Mouse (Mus musculus) lung, postnatal 10 days (tissue): ENCODE measurements at regions not wholly inside any gene's neighbourhood (a gene's known extent, or its start where the extent isn't known, plus 50 kb on each side); places are given as distances from the start of the nearest gene placed in this dataset.

Experiments used
- DNase-seq: peaks from one replicate; pipeline ENCODE4 v3.0.0; 2021

DNA sequence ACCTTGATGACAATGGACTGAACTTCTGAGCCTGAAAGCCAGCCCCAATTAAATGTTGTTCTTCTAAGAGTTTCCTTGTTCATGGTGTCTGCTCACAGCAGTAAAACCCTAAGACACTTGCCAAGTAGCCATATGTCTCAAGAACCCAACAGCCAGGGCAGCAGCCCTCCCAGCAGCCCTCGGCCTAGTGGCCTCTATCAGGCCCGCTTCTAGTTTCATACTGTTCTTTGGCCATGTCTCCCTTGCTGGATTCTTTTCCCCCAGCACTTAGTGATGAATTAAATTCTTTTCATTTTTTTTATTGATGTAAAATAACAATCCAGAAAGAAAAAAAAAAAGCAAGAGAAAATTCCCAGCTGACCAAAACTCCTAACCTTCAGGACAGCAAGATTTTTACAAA, 191.9 kb upstream of the Dio3 start:
- no peak for DNase-seq

DNA sequence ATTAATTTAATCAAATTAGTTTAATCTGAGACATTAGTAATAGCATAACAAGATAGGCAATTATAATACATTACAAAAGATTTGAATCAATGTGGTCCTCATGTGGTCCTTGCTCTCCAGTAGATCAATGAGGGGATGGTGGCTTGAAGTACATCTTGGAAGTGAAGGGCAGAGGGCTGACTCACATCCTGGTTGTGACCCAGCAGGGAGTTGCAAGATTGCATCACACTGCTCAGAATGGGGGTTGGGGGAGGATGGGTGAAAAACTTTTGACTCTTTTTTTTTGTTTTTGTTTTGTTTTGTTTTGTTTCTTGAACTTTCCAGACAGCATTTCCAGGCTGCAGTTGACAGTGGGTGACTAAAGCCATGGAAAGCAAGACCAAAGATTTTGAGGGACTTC, 191.1 kb upstream of the Dio3 start:
- DNase-seq, result peak; percentile 37

DNA sequence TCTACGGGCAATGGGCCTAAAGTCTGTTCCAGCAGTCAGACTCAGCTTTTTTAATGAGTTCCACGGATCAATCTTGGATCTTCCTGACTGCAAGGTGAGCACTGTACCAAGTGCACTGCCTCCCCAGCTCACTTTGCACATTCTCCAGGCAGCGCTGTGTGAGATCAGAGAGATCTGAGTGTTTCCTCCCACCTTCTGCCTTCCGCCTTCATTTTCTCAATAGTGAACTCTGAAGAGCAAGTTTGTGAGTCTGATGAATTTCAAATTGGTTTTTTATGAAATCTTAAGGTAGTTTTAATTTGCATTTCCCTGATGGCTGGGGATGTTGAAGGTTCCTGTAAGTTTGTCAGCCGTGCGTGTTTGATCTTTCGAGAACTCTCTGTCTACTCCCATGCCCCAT, 176.7 kb upstream of the Dio3 start:
- no peak for DNase-seq

GRCm38 (mm10) chr12:110112051-110112722, 166.7 kb upstream of the Dio3 start:
- DNase-seq, result peak; percentile 63

DNA sequence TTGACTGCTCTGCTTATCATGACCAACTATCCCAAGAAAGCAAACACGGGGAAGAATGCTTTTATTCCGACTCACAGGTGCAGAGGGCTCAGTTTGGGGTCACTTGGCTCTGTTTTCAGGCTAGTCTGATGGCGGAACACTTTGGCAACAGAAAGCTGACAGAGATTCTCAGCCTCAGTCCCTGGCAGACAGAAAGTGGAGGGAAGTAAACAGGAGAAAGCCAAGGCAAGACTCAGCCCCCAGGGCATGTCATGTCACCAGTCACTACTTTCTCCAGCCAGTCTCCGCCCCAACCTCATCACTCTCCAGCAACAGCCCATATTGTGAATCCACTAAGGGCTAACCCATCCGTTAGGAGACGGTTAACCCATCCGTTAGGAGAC, 166.2 kb upstream of the Dio3 start:
- peak; percentile 58 for DNase-seq

- peak; percentile 35 for DNase-seq
Observed at GRCm38 (mm10) chr12:110120141-110120540, 158.7 kb upstream of the Dio3 start.

- peak; percentile 48 for DNase-seq
Observed at GRCm38 (mm10) chr12:110122976-110123375, 155.9 kb upstream of the Dio3 start.

DNA sequence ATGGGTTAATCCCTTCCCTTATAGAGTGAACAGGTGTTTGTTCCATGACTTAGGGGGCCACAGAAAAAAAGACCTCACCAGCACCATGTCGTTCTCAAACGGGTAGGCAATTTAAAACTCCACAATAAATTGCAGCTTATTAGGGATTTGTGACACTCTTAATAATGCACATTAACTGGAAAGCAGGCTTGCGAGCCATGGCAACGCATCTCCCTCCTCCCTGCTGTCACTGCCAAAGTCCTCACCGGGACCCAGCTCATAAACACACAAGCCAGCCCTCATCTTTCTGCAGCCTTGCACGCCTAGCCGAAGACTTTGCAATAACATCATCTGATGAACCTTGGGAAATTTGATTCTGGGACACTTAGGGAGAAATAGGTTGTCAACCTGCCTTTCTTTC, 152.3 kb upstream of the Dio3 start:
- DNase-seq, result no peak

DNA sequence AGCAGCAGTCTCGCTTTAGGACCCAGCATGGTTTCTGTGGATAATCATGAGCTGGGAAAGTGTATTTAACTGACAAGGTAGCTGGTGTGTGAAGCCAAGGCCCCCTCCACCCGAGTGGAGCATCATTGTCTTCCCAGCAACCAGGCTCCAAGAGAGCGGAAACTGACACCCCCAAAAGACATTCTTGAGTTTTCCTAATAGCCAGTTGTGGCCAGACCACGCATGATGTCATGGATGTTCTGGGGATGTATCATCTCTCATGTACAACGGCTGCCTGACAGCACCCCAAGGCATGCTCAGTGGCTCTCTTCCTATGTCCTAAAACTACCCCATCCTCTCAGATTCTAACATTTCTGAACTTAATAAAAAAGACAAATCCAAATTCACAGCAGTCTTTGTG, 133.5 kb upstream of the Dio3 start:
- DNase-seq, result no peak

- peak; percentile 19 for DNase-seq
Observed at GRCm38 (mm10) chr12:110154225-110154962, 124.5 kb upstream of the Dio3 start.

GRCm38 (mm10) chr12:110154963-110155325, 123.9 kb upstream of the Dio3 start:
- DNase-seq, result no peak

GRCm38 (mm10) chr12:110156441-110156840, 122.4 kb upstream of the Dio3 start:
- DNase-seq, result peak; percentile 30

GRCm38 (mm10) chr12:110157998-110158747, 120.7 kb upstream of the Dio3 start:
- DNase-seq, result no peak

- no peak for DNase-seq
Observed at GRCm38 (mm10) chr12:110161306-110161705, 117.6 kb upstream of the Dio3 start.

- DNase-seq, result no peak
Observed at GRCm38 (mm10) chr12:110165462-110165861, 113.4 kb upstream of the Dio3 start.

- no peak for DNase-seq
Observed at GRCm38 (mm10) chr12:110168407-110168806, 110.5 kb upstream of the Dio3 start.

GRCm38 (mm10) chr12:110169261-110169660, 109.6 kb upstream of the Dio3 start:
- no peak for DNase-seq

GRCm38 (mm10) chr12:110170496-110170895, 108.4 kb upstream of the Dio3 start:
- no peak for DNase-seq

- DNase-seq, result no peak
Observed at GRCm38 (mm10) chr12:110177826-110178225, 101.0 kb upstream of the Dio3 start.

- no peak for DNase-seq
Observed at GRCm38 (mm10) chr12:110183473-110183872, 95.4 kb upstream of the Dio3 start.

DNA sequence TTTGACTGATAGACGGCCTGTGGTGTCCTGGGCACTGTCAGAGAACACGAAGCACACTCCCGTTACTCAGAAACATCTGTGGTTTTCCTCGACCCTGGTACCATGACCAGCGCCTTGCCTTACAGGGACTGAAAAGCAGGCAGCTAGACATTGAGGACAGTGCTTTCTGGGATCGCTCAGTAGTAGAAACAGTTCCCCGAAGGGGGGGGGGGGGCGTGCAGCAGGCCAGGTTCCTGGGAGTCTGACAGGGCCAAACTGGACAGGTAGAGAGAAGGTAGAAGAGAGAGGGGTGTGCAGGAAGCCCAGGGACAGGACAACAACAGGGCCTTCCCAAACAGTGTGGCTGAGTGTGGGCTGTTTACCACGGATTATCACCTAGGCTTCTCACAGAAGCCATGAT, 93.5 kb upstream of the Dio3 start:
- no peak for DNase-seq

GRCm38 (mm10) chr12:110186381-110186780, 92.5 kb upstream of the Dio3 start:
- no peak for DNase-seq

DNA sequence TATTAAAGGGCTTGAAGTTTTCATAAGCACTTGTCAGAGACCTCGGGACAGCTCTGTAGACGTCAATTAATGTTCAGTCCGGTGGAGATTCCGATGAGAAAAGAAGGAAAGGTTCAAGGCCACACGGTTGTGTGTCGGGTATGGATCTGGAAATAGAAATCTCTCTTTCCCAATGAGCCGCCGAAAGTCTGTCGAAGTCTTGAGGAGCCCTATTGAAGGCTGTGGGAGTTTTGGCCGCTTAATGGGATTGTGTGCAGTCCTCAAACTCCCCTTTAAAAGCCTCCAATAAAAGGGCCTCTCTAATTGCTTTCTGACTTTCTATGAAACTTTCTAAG, 92.0 kb upstream of the Dio3 start:
- no peak for DNase-seq
